Mouse (Mus musculus) right cerebral cortex, postnatal 4 days (tissue): ENCODE measurements around the gene Ramp3.
"Not testable (repeated sequence)": the region's sequence is repeated elsewhere in the genome, so short reads cannot be mapped to it uniquely, and the experiment has no call there.

Experiments used
- DNase-seq: peaks from one replicate; pipeline ENCODE4 v3.0.0-alpha.2; 2022

Ramp3 gene

DNA sequence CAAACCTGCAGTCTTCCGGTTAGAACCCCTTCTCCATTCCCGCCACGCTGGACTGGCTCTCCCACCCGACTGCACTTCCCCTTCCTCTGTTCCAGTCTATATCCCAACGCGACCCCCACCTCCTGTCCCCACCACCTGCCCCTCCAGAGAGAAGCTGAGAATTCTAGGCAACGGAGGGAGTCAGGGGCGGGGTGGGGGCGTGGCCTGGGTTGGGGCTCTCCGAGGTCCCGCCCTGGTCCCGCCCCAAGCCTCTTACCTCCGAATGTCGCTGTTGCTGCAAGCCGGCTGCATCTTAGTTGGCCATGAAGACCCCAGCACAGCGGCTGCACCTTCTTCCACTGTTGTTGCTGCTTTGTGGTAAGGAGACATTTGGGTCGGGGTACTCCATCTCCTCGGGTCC lies at the start of gene Ramp3:
TSS of gene Ramp3 (plus strand) at position 251 of the 400 bp plus-strand sequence.
- peak; percentile 72 for DNase-seq

DNA sequence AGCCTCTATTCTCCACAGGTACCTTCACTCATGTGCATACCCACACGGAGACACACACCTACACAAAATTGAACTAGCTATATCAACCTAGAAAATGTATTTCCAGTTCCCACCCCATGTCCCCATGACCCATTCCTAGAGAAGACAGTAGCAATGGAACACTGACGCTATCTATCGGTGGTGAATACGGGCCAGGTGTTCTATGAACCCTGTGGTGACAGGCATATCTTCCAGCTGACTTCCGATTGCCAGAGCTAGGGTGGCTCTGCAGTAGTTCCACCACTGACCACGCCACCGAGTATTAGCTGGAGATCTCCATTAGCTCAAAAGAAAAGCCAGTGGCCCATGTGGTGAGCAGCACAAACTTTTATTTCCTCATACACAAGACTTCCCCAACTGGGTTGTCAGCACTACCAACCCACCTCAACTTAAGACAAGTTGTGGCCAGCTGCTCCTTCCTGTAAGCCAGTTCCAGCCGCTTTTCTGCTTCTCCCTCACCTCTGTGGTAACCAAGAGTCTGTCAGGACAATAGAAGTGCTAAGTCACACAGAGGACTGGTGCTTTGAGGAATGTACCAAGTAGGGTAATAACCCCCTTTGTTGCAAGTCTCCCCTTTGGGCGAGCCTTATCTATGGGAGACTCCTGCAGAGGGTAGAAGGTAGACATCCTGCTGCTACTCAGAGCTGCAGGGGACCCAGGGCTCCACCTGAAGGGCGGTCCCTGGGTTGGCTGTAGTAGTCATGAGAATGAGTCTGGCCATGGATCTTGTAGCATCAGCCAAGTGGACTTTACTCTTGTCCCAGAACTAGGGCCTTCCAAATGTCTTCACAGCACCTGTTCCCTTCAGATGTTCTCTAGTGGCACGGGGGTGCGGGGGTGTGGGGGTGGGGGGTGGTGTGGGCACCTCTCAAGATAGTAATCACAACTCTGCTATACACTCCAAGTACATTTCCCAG lies 42.8 kb upstream of the Ramp3 start:
- DNase-seq = no peak

DNA sequence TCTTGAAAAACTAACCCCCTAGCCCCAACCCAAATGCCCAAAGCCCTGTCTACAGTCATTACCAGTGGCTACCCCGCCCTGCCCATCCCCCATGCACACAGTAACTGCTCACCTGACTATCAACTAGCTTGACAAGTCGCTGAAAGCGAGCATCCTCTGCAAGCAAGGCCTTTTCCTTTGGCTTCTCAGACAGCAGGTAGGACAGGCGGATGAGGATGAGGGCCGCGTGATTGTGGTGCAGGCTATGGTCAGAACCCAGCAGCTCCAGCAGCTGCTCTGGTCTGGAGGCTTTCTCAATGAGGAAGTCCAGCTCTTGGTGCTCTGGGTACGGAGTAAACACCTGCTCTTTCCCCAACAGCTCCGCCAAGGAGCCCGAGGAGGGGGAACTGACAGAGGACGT lies 34.6 kb upstream of the Ramp3 start:
- DNase-seq = no peak

DNA sequence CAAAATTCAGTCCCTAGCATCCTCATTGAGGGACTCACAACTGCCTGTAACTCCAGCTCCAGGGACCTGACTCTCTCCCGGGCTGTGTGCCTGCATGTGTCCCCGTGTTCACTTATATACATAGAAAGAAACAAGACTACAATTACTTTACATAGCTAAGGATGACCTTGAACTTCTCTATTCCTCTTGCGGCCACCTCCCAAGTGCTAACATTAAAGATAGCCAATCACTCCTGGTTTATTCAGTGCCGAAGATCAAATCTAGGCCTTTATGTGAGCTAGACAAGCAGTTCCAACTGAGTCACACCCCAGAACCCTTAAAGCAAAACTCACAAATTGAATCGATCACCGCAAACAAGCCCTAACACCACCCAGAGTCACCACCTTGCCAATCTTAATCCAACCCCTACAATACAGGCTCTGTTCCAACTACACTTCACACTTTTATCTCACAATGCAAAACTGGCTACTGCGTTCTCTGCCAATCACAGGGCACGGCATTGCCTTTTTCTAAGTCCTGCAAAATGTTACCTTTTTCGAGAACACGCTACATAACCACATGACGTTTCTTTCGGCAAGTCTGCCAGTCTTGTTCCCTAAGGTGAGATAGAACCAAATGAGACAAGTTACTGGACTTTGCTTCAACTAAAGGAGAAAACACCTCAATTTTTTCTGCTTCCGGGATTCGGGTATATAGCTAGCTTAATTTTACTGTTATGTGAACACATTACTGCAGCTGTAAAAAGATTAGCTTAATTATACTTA lies 33.5 kb upstream of the Ramp3 start:
- DNase-seq = no peak

DNA sequence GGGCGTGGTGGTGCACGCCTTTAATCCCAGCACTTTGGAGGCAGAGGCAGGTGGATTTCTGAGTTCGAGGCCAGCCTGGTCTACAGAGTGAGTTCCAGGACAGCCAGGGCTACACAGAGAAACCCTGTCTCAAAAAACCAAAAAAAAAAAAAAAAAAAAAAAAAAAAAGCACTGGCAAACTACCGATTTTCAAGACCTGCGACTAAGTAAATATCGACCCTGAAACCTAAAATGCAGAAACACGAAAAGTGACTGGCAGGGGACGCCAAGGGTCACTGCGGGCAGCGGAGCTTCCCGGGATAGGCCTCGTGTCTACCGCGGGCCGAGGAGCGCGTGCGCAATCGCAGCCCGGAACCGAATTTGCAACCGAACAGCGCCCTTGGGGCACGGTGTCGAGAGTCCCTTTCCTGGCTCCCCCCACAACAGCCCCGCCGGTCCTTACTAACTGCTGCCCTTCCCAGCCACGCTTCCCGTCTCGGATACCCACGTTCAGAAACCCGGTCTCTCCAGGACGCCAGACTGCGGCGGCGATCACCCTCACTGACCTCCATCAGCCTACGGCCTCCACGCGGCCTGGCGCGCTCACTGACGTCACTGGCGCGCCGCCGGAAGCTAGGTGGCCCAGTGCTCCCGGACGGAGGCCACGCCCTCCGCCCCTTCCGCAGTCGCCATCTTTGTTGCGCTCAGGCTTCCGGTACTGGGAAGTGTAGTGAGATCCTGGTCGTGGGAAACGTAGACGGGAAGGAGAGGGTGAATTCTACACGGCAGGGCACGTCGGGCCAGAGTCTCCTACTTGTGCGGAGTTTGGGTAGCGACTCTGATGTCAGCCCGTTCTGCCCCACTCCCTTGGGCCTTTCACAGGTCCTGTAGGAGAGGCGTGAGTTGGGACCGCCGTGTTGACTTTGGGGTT lies 32.6 kb upstream of the Ramp3 start, which contains the start of gene Tbrg4:
TSS of gene Tbrg4 (minus strand) at position 590 of the 910 bp plus-strand sequence.
- peak; percentile 93 for DNase-seq

DNA sequence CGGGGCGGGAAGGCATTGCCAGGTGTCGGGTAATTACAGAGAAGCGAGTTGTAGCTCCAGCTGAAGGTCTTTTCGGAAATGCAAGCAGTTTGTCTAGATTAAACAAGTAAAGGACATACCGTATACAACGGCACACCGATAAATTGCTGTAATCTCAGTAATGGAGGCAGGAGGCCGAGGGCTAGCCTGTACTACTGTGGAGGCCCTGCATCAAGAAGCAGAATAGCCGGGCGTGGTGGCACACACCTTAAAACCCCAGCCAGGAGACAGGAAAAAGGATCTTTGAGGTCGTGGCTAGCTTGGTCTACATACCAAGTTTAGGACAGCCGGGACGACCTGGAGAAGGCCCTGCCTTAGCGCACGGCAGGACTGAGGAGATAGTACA lies 31.9 kb upstream of the Ramp3 start:
- DNase-seq = no peak

DNA sequence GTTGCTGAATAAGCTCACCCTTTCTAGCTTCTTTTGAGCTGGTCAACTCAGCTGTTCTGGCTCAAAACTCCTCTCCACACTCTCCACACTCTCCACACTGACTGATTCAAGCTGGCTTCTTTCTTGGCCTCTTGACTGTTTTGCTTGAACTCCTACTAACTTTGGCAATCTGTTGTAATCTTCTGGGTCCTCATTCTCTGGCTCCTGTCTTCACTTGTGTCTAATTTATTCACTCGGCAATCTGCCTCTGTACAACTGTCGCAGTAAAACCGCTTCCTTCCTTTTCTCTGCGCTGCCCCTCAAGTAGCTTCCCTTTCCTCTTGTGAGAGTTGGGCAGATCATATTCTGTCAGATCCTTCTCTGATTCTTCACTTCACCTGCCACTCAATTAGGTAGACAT lies 30.6 kb upstream of the Ramp3 start:
- DNase-seq = no peak

DNA sequence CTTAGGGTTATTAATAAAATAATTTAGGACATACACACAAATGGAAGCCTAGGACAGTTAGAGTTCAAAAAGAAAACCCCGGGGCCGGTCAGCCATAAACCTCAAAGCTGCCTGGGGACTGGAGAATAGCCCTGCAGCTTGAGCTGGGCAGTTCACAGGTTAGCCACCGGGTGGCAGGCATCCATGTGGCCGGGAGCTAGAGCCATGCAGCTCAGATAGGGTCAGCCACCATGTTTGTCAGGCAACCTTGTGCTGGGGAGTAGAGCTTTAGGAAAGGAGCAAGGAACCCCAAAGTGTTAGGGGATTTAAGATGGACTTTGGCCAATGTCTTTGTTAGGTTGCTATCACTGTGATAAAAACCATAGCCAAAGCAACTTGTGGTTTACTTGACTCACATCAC lies 29.8 kb upstream of the Ramp3 start:
- peak; percentile 45 for DNase-seq

DNA sequence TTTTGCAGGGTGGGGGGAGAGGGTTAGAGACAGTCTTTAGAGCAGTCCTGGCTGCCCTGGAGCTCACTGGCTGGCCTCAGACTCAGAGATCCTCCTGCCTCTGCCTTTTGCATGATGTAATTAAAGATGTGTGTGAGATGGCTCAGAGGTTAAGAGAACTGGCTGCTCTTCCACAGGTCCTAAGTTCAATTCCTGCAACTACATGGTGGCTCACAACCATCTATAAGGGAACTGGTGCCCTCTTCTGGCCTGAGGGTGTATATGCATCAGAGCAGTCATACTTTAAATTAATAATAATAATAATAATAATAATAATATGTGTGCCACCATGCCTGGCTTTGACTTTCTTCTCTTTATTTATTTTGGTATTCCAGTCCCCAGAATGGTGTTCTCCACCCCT lies 28.7 kb upstream of the Ramp3 start:
- no peak for DNase-seq

DNA sequence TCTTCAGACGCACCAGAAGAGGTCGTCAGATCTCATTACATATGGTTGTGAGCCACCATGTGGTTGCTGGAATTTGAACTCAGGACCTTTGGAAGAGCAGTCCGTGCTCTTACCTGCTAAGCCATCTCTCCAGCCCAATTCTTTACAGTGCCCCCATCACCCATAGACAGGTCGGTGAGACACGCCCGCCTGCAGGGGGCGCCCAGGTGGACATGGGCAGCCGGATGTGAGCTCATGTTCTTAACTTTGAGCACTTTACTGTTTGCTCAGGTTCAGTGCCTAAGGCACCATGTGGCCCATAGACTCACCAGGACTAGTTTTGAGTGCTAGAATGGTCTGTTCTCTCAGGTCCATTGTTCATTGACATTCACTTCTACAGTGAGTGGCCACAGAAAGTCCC lies 22.2 kb upstream of the Ramp3 start:
- no peak for DNase-seq

DNA sequence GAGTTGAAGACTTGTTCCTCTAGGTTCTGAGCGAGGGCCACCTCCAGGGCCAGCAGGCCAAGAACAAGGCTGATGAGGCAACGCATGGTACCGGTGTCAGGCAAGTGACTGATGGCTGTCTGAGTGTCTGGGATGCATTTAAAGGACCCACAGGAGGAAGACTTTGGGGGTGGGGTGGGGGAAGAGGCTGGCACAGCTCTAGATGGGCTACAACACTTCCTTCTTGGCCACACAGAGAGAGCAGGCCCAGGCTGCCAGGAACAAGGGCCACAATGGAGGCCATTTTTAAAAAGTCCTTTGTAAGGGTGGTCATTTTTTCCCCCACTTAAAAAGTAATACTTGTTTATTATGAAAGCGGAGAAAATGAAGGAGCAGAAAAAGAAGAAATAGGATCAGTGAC lies 19.8 kb upstream of the Ramp3 start, which contains the start of gene Wap:
TSS of gene Wap (minus strand) at position 101 of the 400 bp plus-strand sequence.
- no peak for DNase-seq

DNA sequence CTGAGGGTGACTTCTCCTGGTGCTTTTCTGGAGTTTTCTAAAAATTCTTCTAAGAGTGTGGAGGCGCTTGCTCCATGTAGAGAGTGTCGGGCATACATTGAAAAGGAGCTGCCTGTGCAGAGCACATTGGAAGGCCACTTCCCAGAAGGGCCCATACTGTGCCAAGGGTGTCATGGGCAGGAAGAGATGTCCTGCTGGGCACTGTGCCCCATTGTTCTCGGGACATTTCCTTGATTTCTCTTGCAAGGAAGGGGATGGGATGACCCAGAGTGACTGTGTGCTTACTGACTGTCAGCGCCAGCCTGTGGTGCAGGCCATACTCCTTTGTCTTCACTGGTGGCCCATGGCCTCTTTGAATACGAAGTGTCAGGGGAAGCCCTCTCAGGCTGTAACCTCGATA lies 19.2 kb upstream of the Ramp3 start:
- DNase-seq = no peak

DNA sequence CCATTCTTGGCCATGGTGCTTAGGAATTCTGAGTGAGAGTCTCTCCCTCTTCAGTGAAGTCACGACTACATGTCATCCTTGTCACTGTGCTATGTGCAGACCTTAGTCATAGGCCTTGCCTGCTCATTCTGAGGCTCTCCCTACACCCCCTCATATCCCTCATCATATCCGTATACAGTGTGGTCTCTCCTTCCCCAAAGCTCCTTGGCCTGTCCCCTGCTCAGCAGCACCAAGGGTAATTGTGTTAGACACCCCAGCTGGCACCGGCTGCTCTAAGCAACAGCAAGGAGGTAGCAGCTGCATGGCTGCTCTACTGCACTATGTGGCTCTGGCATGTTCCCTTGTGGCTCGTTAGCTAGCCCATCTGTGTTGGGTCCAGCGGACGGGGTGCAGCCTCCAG lies 13.8 kb upstream of the Ramp3 start:
- no peak for DNase-seq

DNA sequence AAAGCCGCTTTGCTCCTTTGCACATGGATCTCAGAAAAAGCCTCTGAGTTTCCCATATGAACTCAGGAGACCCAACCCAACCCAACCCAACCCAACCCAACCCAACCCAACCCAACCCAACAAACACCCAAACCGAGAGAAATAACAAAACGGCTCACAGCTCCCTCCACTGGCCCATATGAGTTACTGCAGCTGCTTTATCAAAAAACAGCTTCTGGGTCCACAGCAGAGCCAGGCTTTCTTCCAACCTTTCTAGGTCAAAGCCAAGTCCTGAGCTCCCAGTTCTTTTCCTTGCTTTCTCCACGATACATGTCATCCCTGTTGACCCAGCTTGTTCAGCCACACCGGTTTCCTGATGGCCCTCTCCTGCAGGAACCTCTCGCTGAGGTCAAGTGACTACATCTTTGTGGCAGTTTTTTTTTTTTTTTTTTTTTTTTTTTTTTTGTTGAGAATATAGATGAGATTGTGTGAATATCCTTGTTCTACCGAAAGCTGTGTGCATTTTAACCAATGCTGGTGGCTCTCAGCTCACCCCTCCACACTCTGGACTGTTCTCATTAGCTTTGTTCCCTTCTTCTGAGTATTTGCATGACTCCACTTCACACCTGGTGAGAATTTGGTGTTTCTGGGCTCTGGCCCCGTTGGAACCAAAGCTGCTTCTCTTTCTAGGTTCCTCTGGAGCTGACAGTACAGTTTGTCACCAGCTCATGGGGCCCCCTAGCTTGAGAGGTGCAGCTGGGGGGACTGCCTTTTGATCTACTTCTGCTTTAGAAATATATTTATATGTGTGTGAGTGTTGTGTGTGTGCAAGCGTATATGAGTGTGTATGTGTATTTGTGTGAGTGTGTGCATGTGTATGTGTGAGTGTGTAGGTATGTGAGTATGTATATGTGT lies 10.2 kb upstream of the Ramp3 start:
- DNase-seq = no peak

DNA sequence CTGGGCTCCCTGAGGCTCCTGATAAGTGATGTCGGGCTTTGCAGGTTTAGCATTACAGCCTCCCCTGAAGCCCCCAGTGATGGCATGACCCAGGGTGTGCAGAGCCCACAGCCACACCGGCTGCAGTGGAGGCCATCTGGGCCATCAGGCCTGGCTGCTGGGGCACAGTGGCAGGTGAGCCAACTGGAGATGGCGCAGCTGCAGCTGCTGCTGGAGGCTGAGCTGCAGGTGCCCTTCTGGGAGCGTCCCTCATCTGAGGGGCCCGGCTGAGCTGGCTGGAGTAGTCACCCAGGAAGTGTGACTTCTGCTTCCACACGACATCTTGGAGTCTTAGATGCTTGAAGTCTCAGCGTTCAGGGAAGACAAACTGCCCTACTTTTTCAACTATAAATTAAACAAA lies 7.8 kb upstream of the Ramp3 start:
- no peak for DNase-seq

DNA sequence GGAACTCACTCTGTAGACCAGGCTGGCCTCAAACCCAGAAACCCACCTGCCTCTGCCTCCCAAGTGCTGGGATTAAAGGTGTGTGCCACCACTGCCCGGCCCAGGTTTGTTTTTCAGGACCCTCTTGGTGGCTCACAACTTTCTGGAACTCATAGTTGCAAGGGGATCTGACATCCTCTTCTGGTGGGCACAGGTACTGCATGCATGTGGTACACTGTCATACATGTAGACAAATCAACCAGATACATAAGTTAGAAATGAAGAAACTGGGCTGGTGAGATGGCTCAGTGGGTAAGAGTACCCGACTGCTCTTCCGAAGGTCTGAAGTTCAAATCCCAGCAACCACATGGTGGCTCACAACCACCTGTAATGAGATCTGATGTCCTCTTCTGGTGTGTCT lies 5.3 kb upstream of the Ramp3 start:
- DNase-seq = not testable (repeated sequence)

DNA sequence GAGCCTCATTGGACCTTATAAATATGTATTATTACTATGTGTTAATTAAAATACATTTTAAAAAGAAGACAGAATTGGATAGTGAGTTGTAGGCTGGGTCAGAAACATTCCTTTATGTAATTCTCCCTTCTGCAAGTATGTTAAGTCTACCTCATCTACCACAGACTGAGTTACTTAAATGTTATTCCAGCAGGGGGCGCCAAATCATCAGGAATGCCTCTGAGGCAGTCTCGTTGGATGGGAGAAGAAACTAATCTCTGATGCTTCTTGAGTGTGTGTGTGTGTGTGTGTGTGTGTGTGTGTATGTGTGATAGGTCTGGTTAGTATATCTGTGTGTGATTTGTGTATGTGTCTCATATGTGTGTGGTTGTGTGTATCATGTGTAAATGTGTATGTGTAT lies 3.4 kb upstream of the Ramp3 start:
- DNase-seq = peak; percentile 95

DNA sequence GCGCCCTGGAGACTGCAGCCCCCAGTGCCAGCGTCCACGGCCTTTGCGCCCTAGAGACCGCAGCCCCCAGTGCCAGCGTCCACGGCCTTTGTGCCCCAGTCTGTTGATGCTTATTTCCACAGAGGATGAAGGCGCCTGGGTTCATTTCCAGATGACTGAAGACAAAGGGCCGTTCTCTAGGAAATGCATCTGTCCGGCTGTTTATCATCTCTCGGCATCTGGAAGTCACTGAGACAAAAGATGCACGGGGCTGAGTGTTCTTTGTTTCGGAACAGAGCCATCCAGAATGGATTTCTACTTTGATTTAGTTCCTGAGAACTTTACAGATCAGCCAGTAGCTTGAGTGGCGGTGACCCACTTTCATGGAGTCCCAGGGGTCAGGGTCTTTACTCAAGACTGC lies 2.9 kb downstream of the Ramp3 start:
- DNase-seq = no peak

DNA sequence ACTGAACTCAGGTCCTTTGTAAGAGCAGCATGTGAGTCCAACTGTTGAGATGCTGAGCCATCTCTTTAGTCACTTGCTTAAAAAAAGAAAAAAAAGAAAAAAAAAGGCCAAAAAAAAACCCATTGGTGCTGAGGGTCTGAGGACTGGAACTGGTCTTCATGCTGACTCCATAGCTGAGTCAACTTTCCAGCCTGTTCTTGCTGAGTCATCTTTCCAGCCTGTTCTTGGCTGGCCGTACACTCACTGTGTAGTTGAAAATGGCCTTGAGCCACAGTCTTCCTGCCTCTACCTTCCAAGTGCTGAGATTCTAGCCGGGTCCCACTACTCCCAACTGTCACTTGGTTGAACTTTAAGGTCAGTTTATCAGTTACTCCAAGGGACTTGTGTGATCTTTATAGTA lies 8.3 kb downstream of the Ramp3 start:
- no peak for DNase-seq

DNA sequence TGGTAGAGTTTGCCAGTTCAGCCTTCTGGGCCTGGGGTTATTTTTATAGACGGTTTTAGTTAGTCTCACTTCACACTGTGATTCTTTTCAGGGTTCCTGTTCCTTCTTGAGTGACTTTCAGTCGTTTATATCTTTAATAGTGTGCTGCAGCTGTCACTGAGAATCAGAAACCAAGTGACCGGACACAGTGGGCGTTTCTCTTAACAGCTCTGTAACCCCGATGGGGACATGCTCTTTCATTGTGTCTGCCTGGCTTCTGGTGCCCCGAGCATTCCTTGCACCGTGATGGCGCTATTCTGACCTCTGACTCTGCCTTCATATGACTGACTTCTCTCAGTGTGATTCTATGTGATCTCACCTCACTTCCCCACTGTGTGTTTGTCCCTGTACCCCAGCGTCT lies 10.7 kb downstream of the Ramp3 start:
- DNase-seq = no peak

DNA sequence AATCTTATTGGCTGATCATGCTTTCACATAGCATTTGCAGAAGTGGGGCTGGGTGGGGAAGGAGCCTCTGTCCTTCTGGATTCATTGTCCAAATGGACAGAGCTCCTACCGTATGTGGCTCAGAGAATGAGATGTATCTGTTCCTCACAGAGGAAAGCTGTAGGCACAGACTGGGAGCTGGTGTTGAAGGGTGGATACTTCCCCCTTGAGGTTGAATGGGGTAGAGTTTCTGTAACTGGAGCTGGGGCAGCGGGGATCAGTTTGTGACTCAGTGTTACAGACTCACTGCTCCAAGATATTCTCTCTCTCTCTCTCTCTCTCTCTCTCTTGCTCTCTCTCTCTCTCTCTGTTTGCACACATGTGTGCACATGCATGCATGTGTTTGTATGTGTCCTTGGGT lies 11.7 kb downstream of the Ramp3 start:
- no peak for DNase-seq

DNA sequence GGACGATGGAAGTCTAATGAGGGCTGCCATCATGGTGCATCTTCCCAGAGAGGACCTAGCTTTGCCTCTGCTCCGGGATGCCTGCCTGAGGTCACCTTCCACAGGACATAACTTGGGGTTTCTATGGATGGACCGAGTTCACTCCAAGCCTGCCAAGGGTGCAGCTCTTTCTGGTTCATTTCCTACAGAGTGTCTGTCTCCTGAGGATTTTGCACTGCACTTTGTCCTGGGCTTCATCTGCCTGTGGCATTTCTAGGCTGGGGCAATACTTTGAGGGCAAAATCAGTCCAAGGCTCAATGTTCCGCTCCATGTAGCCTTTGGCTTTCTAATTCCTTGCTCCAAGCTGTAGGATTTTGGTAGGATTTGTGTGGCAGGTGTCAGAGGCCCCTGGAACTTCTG lies 12.5 kb downstream of the Ramp3 start:
- no peak for DNase-seq
